Mouse (Mus musculus) neural tube, embryonic 12.5 days (tissue): Measurements from ENCODE around the gene Sp2. TPM values are rescaled to one million over a fixed set of nuclear protein-coding genes. Genes with fewer than 3 reads are reported as not detected.
A peak's percentile ranks its signal among the peaks of the same experiment; 100 is the strongest.

ENCODE experiments used
- ATAC-seq: fragments of 200-750 bp; cut with Nextera tagmentation; 2 replicates; pipeline ENCODE4 v1.8.0; 2017; ENCODE audit warnings: low read depth, mild to moderate bottlenecking, moderate TSS enrichment, moderate library complexity; ENCODE audit not compliant: low FRiP score
- H3K27ac ChIP-seq: fragments of 300-500 bp; sonication (generic); 2 replicates; pipeline ENCODE4 v1.5.1; 2016
- H3K27me3 ChIP-seq: fragments of 300-500 bp; sonication (generic); replicated peaks from 2 replicates; pipeline ENCODE4 v1.6.1; 2016; ENCODE audit warnings: mild to moderate bottlenecking
- H3K36me3 ChIP-seq: fragments of 300-500 bp; sonication (generic); 2 replicates; pipeline ENCODE4 v1.6.1; 2016; ENCODE audit warnings: mild to moderate bottlenecking
- H3K4me1 ChIP-seq: fragments of 300-500 bp; sonication (generic); 2 replicates; pipeline ENCODE4 v1.6.1; 2016
- H3K4me2 ChIP-seq: fragments of 300-500 bp; sonication (generic); replicated peaks from 2 replicates; pipeline ENCODE4 v1.6.1; 2016; ENCODE audit warnings: mild to moderate bottlenecking
- H3K4me3 ChIP-seq: fragments of 300-500 bp; sonication (generic); 2 replicates; pipeline ENCODE4 v1.5.1; 2016
- H3K9ac ChIP-seq: fragments of 300-500 bp; sonication (generic); 2 replicates; pipeline ENCODE4 v1.6.1; 2016; ENCODE audit warnings: mild to moderate bottlenecking
- H3K9me3 ChIP-seq: fragments of 300-500 bp; sonication (generic); 2 replicates; pipeline ENCODE4 v1.6.1; 2016; ENCODE audit warnings: mild to moderate bottlenecking
- WGBS: fragments of 180-500 bp; shearing (Covaris S2); methylation state at CpG from one replicate; pipeline ENCODE4 v1.1.7; 2016; 5-methylcytosine and 5-hydroxymethylcytosine counted together
- polyA plus RNA-seq: library from polyadenylated mRNA; unstranded; fragments of >200 nt; fragmentation: Nextera tagmentation; extraction: Ambion mirVana; gene quantifications from 2 replicates; pipeline ENCODE4 v1.2.1, GENCODE M21; 2016

Gene Sp2
- polyA plus RNA-seq, 1 experiment from 2014 or later: 20.4 TPM

DNA sequence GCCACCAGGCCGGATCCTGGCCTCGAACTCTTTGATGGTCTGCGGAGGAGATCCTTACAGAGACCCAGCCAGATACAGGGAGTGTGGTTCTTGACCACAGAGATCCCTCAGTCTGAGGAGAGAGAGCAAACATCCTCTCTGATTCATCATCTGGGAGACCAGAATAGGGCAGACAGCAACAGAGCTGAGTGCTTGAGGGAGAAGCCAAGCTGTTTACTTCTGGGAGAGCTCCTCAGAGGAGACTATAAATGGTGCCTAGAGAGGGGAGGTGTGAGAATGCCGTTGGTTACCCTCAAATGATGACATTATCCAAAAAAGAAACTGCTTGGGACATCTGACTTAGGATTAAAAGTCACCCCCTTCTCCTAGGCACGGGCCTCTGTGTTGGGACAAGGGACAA is 8.7 kb upstream of the Sp2 start:
- H3K9ac ChIP-seq: no peak overlapping the region
- H3K27ac ChIP-seq: no peak overlapping the region
- 78% methylated on average over 5 of the region's 5 CpGs for WGBS
- no peak overlapping the region for H3K4me2 ChIP-seq
- peaks cover 12% of the 10 kb centered on the region; the same call in 1 of the 2 replicates for H3K27me3 ChIP-seq
- no peak overlapping the region for H3K4me3 ChIP-seq
- H3K9me3 ChIP-seq: no peaks in the 10 kb centered on the region
- no peaks in the 10 kb centered on the region for H3K36me3 ChIP-seq
- no peak for ATAC-seq
- peaks cover 36% of the 10 kb centered on the region for H3K4me1 ChIP-seq

DNA sequence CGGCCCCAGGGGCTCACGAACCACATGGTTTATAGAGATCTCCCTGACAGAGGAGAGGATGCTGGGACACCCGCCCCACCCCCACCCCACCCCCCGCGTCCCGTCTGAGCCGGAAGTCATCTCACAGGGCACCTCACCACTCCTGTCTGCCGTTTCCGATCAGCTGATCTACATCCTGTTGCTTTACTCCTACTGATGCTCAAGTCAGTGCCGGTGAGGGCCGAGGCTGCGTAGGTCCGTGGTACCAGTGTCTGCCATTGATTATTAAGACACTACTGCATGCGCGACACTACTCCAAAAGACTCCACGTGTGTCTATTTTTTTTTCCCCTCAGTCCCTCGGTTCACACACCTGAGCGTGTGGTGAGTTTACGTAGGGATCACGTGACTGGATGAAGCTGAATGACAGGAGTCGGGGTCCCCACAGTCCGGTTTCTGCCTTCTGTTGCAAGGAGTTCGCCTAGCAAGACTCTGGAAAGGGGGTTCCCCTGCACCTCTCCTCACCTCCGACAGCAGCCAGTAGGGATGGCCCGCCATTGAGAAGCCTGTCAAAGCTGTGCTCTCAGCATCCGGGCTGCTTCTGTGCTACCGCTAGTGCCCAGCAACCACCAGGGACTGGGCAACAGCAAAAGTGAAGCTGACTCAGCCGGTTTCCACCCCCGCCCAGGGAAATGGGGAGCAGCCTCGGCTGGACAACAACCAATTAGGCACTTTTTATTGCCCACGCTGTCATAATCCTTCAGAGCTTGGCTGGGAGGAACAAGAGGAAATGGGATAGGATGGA is 5.3 kb upstream of the Sp2 start:
- 7% methylated on average over 31 of the region's 31 CpGs for WGBS
- H3K9ac ChIP-seq: peak overlapping the region; percentile 14; the same call in 1 of the 2 replicates
- peaks cover 26% of the 10 kb centered on the region for H3K27me3 ChIP-seq
- peaks cover 33% of the 10 kb centered on the region for H3K4me1 ChIP-seq
- H3K9me3 ChIP-seq: no peaks in the 10 kb centered on the region
- H3K27ac ChIP-seq: no peak overlapping the region
- no peaks in the 10 kb centered on the region for H3K36me3 ChIP-seq
- peak overlapping the region; percentile 60 for H3K4me2 ChIP-seq
- 0 out of 2 replicates have a peak, but pooled peaks have one; percentile 33 for ATAC-seq
- H3K4me3 ChIP-seq: peak overlapping the region; percentile 27; the same call in 1 of the 2 replicates

DNA sequence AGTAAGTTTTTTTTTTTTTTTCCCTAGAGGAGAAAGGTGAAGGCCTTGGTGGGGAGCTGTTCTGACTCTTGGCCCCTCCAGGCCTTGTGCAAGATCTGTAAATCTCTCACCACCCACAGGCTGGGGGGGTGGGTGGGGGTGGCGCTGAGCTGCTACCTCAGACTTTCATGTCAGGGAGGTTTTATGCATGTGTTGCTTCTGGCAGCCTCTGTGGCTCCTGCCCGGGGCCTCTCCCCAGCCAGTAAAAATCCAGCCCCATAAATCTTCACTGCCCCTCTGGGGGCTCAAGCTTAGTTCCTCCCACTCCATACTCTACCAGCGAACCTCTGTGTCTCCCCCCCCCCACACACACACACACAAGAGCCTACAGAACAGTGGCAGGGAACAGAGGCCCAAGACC is 3.7 kb upstream of the Sp2 start:
- no peak for ATAC-seq
- Histone ChIP-seq H3K9me3 (no peaks in the 10 kb centered on the region), H3K4me2 (0 out of 2 replicates have a peak overlapping the region, but pooled peaks have one; percentile 14), H3K27me3 (peaks cover 26% of the 10 kb centered on the region), H3K4me1 (peaks cover 23% of the 10 kb centered on the region), H3K27ac (no peak overlapping the region), H3K36me3 (no peaks in the 10 kb centered on the region), H3K9ac (no peak overlapping the region), H3K4me3 (no peak overlapping the region)
- 9% methylated on average over 3 of the region's 3 CpGs for WGBS

DNA sequence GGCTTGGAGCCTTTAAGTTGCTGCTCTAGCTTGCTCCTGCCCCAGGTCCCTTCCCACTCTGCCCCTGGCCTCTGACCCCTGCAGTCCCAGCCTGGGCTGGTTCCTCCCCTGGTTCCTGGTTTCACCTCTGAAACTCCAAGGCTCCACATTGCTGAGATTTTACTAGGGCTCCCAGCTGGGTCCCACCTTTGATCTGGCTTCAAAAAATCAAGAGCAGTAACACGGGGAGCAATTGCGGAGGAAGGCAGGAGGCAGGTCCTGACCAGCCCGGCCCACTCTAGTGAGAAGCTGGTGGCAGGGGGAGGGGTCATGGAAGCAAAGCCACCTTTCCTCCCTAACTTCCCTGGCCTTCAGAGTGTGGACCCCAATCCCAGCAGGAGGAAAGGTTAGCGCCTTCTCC is 2.1 kb upstream of the Sp2 start:
- no peak overlapping the region for H3K4me3 ChIP-seq
- no peaks in the 10 kb centered on the region for H3K9me3 ChIP-seq
- WGBS: 16% methylated on average over 4 of the region's 4 CpGs
- H3K4me2 ChIP-seq: no peak overlapping the region
- H3K36me3 ChIP-seq: no peaks in the 10 kb centered on the region
- no peak overlapping the region for H3K9ac ChIP-seq
- ATAC-seq: no peak
- H3K27me3 ChIP-seq: peaks cover 26% of the 10 kb centered on the region
- peaks cover 23% of the 10 kb centered on the region for H3K4me1 ChIP-seq
- no peak overlapping the region for H3K27ac ChIP-seq

DNA sequence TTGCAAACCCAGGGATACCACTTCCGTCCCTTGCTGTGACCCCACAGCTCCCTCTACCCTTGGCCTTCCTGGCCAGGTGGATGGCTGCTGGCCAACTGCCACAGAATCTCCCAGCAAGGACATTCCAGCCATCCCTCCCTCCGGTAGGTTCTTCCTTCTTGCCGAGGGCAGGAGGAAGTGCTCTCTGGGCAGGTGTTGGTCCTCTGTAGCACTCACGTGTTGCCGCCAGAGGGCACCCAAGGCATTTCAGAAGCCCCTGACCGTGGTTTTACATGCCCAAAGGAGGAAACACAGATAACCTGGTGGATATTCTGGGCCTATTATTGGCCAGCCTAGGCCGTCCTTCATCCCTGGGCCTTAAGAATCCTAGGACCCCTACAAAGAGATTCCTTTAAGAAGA is 404 bp downstream of the Sp2 start:
- H3K9me3 ChIP-seq: no peaks in the 10 kb centered on the region
- ATAC-seq: no peak
- H3K4me1 ChIP-seq: peaks cover 19% of the 10 kb centered on the region
- H3K27ac ChIP-seq: no peak overlapping the region
- H3K9ac ChIP-seq: no peak overlapping the region
- H3K27me3 ChIP-seq: peaks cover 16% of the 10 kb centered on the region
- 2% methylated on average over 7 of the region's 7 CpGs for WGBS
- H3K4me2 ChIP-seq: peak overlapping the region; percentile 39; the same call in 1 of the 2 replicates
- H3K4me3 ChIP-seq: no peak overlapping the region
- no peaks in the 10 kb centered on the region for H3K36me3 ChIP-seq

DNA sequence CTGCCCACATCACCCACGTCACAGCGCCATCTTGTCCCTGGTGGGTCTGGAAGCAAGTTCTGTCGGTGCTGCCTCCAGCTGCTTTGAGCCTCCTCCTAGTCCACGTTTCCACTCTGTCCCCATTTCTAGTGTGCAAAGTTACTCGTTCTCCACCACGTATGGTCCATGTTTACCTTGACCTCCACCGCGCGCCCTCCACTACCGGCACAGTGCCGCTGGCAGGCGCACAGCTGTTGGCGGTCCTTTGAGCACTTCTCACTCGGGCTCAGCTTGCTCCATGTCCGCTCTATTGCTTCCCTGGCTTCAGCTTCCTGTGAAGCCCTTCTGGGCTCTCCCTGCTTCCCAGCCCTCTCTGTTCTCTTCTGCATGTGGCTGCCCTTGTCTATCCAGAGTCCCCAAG is 1.3 kb downstream of the Sp2 start:
- no peaks in the 10 kb centered on the region for H3K36me3 ChIP-seq
- no peak overlapping the region for H3K4me3 ChIP-seq
- H3K27me3 ChIP-seq: peaks cover 14% of the 10 kb centered on the region
- no peak overlapping the region for H3K9ac ChIP-seq
- no peak for ATAC-seq
- no peak overlapping the region for H3K27ac ChIP-seq
- H3K9me3 ChIP-seq: no peaks in the 10 kb centered on the region
- H3K4me1 ChIP-seq: peaks cover 18% of the 10 kb centered on the region
- 76% methylated on average over 15 of the region's 15 CpGs for WGBS
- H3K4me2 ChIP-seq: no peak overlapping the region

DNA sequence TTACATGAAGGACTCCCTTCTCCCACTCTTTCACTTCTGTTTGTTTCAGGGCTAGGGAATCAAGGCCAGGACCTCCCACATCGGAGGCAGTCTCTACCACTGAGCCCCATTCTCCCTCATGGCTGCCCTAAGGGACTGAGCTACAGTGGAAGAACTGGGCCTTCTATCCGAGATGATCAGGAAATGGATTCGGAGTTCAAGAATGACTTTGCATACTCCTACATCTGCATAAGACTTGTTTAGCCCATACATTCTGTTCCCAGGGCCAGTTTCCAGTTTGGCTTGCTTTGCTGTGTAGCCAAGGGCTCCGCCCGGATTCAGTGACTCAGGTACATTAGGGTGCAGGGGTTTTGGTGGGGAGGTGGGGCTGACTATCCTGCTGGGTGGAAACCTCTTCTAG is 2.7 kb downstream of the Sp2 start:
- ATAC-seq: no peak
- H3K27ac ChIP-seq: no peak overlapping the region
- no peaks in the 10 kb centered on the region for H3K9me3 ChIP-seq
- H3K27me3 ChIP-seq: peaks cover 8% of the 10 kb centered on the region
- H3K4me2 ChIP-seq: no peak overlapping the region
- H3K36me3 ChIP-seq: no peaks in the 10 kb centered on the region
- WGBS: 76% methylated on average over 5 of the region's 5 CpGs
- peaks cover 23% of the 10 kb centered on the region for H3K4me1 ChIP-seq
- H3K4me3 ChIP-seq: no peak overlapping the region
- no peak overlapping the region for H3K9ac ChIP-seq

DNA sequence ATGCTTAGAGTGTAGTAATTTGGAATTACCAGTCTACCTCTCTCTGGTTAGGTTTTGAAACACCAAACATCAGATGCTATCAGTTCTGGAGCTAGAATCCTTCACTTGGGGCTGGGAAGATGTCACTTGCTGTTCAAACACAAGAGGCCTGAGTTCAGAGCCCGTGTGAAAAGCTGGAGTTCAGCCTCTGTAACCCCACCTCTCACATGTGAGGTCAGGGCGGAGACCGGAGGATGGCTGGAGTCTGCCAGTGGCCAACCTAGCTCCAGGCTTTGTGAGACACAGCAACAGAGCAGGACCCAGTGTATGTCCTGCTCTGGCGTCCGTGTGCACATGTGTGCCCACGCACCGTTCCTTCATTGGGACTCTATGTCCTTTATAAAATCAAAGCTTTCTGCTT is 3.4 kb downstream of the Sp2 start:
- no peaks in the 10 kb centered on the region for H3K36me3 ChIP-seq
- H3K27ac ChIP-seq: no peak overlapping the region
- H3K9ac ChIP-seq: no peak overlapping the region
- ATAC-seq: no peak
- peaks cover 23% of the 10 kb centered on the region for H3K4me1 ChIP-seq
- no peak overlapping the region for H3K4me2 ChIP-seq
- H3K4me3 ChIP-seq: no peak overlapping the region
- H3K9me3 ChIP-seq: no peaks in the 10 kb centered on the region
- 86% methylated on average over 7 of the region's 7 CpGs for WGBS
- peaks cover 4% of the 10 kb centered on the region; the same call in 1 of the 2 replicates for H3K27me3 ChIP-seq

DNA sequence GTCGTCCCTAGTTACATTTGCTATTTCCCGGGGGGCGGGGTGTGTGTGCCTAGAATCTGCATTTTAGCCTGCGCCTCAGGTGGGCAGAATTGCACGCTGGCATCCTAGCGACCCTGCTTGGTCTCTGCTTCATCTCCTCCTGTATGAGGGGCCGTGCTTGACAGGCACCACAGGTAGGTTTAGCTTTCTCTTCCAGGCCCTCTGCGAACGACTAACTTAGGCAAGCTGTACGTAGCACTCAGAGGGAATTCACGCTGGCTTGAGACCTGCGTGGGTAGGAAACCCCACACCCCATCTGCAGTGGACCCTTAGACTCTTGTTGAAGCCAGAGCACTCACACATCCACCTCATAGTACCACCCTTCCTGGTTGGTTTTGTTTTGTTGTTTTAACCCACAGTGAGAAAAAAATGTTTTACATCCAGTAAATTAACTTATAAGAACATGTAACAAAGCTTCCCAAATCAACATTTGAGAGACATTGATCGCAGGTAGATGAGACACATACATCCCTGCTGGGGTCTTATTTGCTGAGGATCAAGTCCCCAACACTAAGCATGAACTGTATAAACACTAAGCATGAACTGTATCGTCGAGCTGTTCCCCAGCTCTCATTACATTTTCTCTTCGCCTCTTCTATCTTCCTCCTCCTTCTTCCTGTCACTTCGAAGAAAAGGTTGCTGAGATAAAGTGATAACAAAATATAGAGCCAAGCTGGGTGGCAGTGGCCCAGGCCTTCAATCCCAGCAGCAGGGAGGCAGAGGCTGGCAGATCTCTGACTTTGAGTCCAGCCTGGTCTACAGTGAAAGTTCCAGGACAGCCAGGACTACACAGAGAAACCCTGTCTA is 4.1 kb downstream of the Sp2 start:
- 39% methylated on average over 17 of the region's 17 CpGs for WGBS

DNA sequence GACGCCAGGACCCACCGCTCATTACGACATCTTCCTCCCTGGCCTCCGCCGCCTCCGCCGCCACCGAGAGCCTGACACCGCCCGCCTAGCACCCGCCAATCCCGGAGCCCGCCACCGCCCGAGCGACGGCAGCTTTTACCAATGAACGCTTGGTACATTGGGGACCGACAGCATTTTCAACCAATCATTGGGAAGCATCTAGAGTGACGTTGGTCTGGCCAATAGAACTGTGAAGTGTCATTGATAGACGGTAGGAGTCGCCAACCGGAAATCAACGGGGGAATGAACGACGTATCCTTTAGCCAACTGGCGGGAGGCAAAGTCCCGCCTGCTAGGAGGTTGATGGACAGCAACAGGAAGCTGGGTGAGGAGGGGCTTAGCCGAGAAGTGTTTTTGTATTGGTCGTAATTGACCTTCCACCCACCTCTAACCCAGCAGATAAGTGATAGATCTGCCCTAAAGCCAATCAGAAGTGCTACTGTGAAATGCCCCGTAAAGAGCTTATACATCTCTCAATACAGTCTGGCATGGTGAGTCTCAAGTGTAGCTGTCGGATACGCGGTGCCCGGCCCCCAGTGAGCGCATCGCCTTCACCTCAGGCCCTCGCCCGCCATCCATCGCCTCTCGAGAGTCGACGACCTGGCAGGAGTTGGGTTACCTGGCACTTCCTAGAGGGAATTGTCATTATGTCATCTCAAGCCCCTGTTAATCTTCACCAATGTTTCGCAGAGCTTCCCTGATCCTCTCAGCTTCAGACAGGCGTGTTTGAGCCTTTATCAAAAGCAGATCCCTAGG is 5.0 kb downstream of the Sp2 start:
- Histone ChIP-seq H3K4me1 (peaks cover 27% of the 10 kb centered on the region), H3K9ac (peak overlapping the region; percentile 87), H3K27me3 (no peaks in the 10 kb centered on the region), H3K36me3 (no peaks in the 10 kb centered on the region), H3K4me3 (peak overlapping the region; percentile 90), H3K4me2 (peak overlapping the region; percentile 76), H3K27ac (peak overlapping the region; percentile 90), H3K9me3 (no peaks in the 10 kb centered on the region)
- peak; percentile 97 for ATAC-seq
- WGBS: under 1% methylated on average over 44 of the region's 45 CpGs

More for the DNA sequence above, 4.1 kb downstream of the Sp2 start:
- Histone ChIP-seq H3K36me3 (no peaks in the 10 kb centered on the region), H3K9ac (peak overlapping the region; percentile 57), H3K4me3 (peak overlapping the region; percentile 46), H3K27me3 (0 out of 2 replicates have a peak, but pooled peaks cover 4% of the 10 kb centered on the region), H3K4me2 (peak overlapping the region; percentile 65), H3K9me3 (no peaks in the 10 kb centered on the region), H3K27ac (no peak overlapping the region), H3K4me1 (peaks cover 23% of the 10 kb centered on the region)
- ATAC-seq: no peak

DNA sequence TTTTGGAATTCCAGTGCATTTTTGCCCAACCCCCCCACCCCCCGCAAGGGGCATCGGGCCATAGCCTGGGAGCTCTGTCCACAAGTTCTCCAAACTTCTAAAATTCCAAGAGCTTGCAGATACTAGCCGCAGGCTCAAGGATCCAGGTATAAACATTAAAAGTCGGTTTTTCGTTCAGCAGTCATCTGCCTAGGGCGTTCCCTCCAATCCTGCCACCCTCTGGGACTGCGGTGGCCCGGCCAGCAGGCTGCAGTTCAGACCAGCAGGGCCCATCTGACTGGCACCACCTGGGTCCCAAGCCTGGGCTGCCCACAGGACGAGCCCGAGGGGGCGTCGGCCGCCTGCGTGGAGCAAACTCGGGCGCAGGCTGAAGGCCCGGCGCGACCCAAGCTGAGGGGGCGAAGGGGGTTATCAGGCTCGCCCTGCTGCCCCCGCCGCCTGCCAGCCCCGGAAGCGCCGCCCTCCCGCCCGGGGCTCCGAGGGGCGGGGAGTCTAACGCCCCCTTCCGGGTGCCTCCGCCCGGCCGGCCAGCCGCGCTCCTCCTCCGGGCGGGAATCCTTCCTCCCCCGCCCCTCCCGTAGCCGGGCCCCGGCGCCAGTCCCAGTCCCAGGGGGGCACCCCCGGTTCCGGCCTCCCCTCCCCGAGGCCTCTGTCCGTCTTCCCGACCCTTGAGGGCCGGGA is 5.7 kb downstream of the Sp2 start:
- peak overlapping the region; percentile 76 for H3K4me2 ChIP-seq
- H3K27me3 ChIP-seq: no peaks in the 10 kb centered on the region
- H3K27ac ChIP-seq: peak overlapping the region; percentile 90
- under 1% methylated on average over 49 of the region's 50 CpGs for WGBS
- no peaks in the 10 kb centered on the region for H3K9me3 ChIP-seq
- ATAC-seq: peak; percentile 68
- H3K9ac ChIP-seq: peak overlapping the region; percentile 87
- peaks cover 27% of the 10 kb centered on the region for H3K4me1 ChIP-seq
- peak overlapping the region; percentile 90 for H3K4me3 ChIP-seq
- H3K36me3 ChIP-seq: no peaks in the 10 kb centered on the region
